Mouse (Mus musculus) stomach, postnatal 0 days (tissue): ENCODE data around the gene Pycr1.

Source experiments
- CTCF ChIP-seq: IDR thresholded peaks from 2 replicates; pipeline ENCODE4 v1.5.1; 2016; ENCODE audit warnings: antibody characterized with exemption, low read depth, mild to moderate bottlenecking, moderate library complexity
- EP300 ChIP-seq: optimal IDR thresholded peaks from 2 replicates; pipeline ENCODE3; 2016; ENCODE audit warnings: antibody characterized with exemption

DNA sequence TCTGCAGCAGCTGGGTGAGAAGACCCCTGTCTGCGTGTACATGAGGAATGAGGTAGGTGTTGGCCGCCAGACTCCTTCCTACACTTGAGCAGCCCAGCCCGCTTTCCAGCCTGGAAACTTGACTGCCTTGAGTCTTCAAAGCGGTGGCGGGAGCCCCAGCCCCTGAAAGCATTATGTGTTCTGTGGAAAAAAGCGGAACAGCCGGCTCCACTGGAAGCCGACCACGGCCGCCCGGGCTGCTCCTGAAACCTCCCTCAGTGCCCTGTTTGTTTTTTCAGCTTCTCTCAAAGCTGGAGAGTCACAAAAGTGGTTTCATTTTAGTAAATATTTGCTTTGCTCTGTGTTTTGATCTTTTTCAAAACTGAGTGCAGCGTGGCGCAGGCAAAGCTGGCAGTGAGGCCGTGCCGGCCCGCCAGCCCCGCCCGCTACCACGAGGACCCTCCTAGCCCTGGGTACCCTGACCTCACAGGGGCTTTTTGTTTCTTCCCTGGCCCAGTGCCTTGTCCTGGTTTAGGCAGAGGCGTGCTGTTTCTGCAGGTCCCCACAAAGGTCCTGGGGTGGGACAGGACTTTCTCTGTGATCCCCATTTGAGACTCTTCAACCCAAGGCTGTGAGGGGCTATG is 43.2 kb upstream of the Pycr1 start:
- TF ChIP-seq CTCF (no peak), EP300 (no peak)
